ENCODE assay signal across 8 mouse cellular contexts in the genomic region with DNA sequence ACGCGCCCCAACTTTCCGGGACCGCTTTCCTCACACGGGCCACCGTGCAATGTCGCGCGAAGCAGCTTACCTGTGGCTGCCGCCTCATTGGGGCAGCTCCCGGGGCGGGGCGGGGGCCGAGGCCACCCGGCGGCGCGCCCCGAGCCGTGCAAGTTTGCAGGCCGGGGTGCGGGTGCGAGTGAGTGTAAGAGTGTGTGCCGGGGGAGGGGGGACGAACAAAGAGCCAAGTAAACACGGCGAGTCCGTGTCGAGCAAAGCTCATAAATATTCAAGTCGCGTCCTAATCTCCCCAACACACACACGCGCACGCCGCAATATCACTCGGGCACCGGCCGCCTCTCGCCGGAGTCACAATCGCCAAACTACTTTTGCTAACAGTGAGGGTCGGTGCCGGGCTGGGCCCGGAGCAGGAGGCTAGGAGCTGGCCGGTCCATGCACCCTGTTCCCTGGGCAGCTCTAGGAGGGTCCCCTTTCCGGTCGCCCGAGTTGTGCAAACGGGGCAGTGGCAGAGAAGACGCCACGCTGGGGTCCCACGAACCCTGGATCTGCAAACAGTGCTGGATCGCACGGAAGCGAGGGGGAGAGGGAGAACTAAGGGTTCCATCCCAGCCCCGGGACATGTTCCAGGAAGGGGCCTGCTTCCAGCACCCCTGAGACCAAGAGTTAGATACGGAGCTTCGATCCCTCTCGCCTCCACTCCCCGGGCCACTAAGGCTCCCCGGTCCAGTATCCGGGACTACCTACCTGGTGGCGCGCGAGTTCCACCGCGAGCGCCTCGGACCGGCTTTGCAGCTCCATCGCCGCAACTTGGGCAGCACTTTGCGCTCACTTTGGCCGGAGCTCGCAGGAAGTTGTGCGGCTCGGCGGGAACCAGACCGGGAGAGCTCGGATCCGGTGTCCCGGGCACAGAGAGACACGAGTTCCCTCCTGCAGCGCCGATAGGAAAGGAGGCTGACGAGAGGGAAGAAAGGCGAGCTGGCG. TPM values are rescaled to one million over a fixed set of nuclear protein-coding genes. Genes with fewer than 3 reads are reported as not detected.
A peak's percentile ranks its signal among the peaks of the same experiment; 100 is the strongest.
DNase-seq lines count a peak whose midpoint lies in the region; ATAC-seq and TF ChIP-seq lines count a peak whose summit lies in the region.

No protein-coding gene starts in this region.

- peak overlapping the region; percentile 88 for H3K9ac ChIP-seq in forebrain, embryonic 16.5 days (replicated peaks; ENCODE audit: low read depth, low read length)
- peak overlapping the region; percentile 72 for H3K9ac ChIP-seq in hindbrain, postnatal 0 days (replicated peaks; ENCODE audit: low read length)
- peak overlapping the region; percentile 78 for H3K9ac ChIP-seq in limb, embryonic 11.5 days (ENCODE audit: low read length)
- H3K9ac ChIP-seq in midbrain, embryonic 12.5 days (replicated peaks): peak overlapping the region; percentile 85

- no peaks in the 10 kb centered on the region for H3K36me3 ChIP-seq in forebrain, embryonic 16.5 days (ENCODE audit: control insufficient read depth, insufficient read depth)
- no peaks in the 10 kb centered on the region for H3K36me3 ChIP-seq in hindbrain, postnatal 0 days (ENCODE audit: insufficient read depth, low read length)
- no peaks in the 10 kb centered on the region for H3K36me3 ChIP-seq in limb, embryonic 11.5 days (ENCODE audit: control insufficient read depth, insufficient read depth, low read length)
- 0 out of 2 replicates have a peak, but pooled peaks cover 6% of the 10 kb centered on the region for H3K36me3 ChIP-seq in midbrain, embryonic 12.5 days

- no peaks in the 10 kb centered on the region for H3K27me3 ChIP-seq in forebrain, embryonic 16.5 days (replicated peaks; ENCODE audit: control insufficient read depth, insufficient read depth, low read length)
- H3K27me3 ChIP-seq in hindbrain, postnatal 0 days (ENCODE audit: insufficient read depth, low read length): no peaks in the 10 kb centered on the region
- H3K27me3 ChIP-seq in limb, embryonic 11.5 days (ENCODE audit: control insufficient read depth, insufficient read depth, low read length): peaks cover 5% of the 10 kb centered on the region; the same call in 1 of the 2 replicates
- peaks cover 19% of the 10 kb centered on the region for H3K27me3 ChIP-seq in midbrain, embryonic 12.5 days

- no peaks in the 10 kb centered on the region for H3K9me3 ChIP-seq in forebrain, embryonic 16.5 days (ENCODE audit: control insufficient read depth, low read length)
- H3K9me3 ChIP-seq in hindbrain, postnatal 0 days (ENCODE audit: low read length): no peaks in the 10 kb centered on the region
- H3K9me3 ChIP-seq in limb, embryonic 11.5 days (ENCODE audit: control insufficient read depth, low read length): no peaks in the 10 kb centered on the region
- H3K9me3 ChIP-seq in midbrain, embryonic 12.5 days: no peaks in the 10 kb centered on the region

- H3K4me1 ChIP-seq in forebrain, embryonic 16.5 days (replicated peaks; ENCODE audit: control insufficient read depth, insufficient read depth, low read length): peaks cover 33% of the 10 kb centered on the region
- H3K4me1 ChIP-seq in hindbrain, postnatal 0 days (ENCODE audit: insufficient read depth, low read length): peaks cover 20% of the 10 kb centered on the region; the same call in 1 of the 2 replicates
- H3K4me1 ChIP-seq in limb, embryonic 11.5 days (ENCODE audit: control insufficient read depth, insufficient read depth, low read length): peaks cover 11% of the 10 kb centered on the region; the same call in 1 of the 2 replicates
- peaks cover 35% of the 10 kb centered on the region for H3K4me1 ChIP-seq in midbrain, embryonic 12.5 days

- 0 out of 2 replicates have a peak, but pooled peaks have one; percentile 4 for TF ChIP-seq CTCF in hindbrain, postnatal 0 days (IDR thresholded peaks at IDR 0.05; ENCODE audit: low read depth)

- WGBS in forebrain, embryonic 16.5 days: under 1% methylated on average over 87 of the region's 88 CpGs
- under 1% methylated on average over 87 of the region's 88 CpGs for WGBS in hindbrain, postnatal 0 days
- WGBS in limb, embryonic 11.5 days: under 1% methylated on average over 83 of the region's 88 CpGs
- under 1% methylated on average over 84 of the region's 88 CpGs for WGBS in midbrain, embryonic 12.5 days

- H3K27ac ChIP-seq in forebrain, embryonic 16.5 days (ENCODE audit: low read length): peak overlapping the region; percentile 98
- peak overlapping the region; percentile 90 for H3K27ac ChIP-seq in hindbrain, postnatal 0 days
- H3K27ac ChIP-seq in limb, embryonic 11.5 days (replicated peaks; ENCODE audit: low read depth, low read length): peak overlapping the region; percentile 89
- peak overlapping the region; percentile 99 for H3K27ac ChIP-seq in midbrain, embryonic 12.5 days (replicated peaks)

- ATAC-seq in forebrain, embryonic 16.5 days: peak; percentile 8
- 0 out of 2 replicates have a peak, but pooled peaks have one; percentile 5 for ATAC-seq in hindbrain, postnatal 0 days
- ATAC-seq in limb, embryonic 11.5 days (ENCODE audit: insufficient number of reproducible peaks, low FRiP score, low TSS enrichment, low read depth): no peak
- ATAC-seq in midbrain, embryonic 12.5 days (ENCODE audit: low FRiP score, low read depth): peak; percentile 48

- peak; percentile 22 to 30 for DNase-seq in layer of hippocampus, adult 18-20 months (ENCODE audit: low spot score in 2 of 2)
- DNase-seq in layer of hippocampus, adult 9-10 months (ENCODE audit: low spot score): no peak
- DNase-seq in cerebellum, adult 18-20 months: peak; percentile 64 to 75
- DNase-seq in hindbrain, postnatal 0 days (ENCODE audit: low spot score): peak; percentile 75
- peak; percentile 77 for DNase-seq in limb, embryonic 11.5 days (ENCODE audit: low spot score)
- peak; percentile 47 for DNase-seq in right cerebral cortex, postnatal 4 days

- peak overlapping the region; percentile 74 for H3K4me2 ChIP-seq in forebrain, embryonic 16.5 days (ENCODE audit: low read length)
- H3K4me2 ChIP-seq in hindbrain, postnatal 0 days (ENCODE audit: low read depth, low read length): peak overlapping the region; percentile 99
- H3K4me2 ChIP-seq in limb, embryonic 11.5 days (ENCODE audit: low read depth, severe bottlenecking): peak overlapping the region; percentile 99
- peak overlapping the region; percentile 82 for H3K4me2 ChIP-seq in midbrain, embryonic 12.5 days (replicated peaks)

- H3K4me3 ChIP-seq in forebrain, embryonic 16.5 days (replicated peaks; ENCODE audit: low read length): peak overlapping the region; percentile 78
- peak overlapping the region; percentile 77 for H3K4me3 ChIP-seq in hindbrain, postnatal 0 days (ENCODE audit: low read length)
- peak overlapping the region; percentile 50 for H3K4me3 ChIP-seq in limb, embryonic 11.5 days (ENCODE audit: low read depth, low read length)
- H3K4me3 ChIP-seq in midbrain, embryonic 12.5 days: peak overlapping the region; percentile 93

RNA-seq across cellular contexts. Expression of a gene that starts 0.6 kb away (rescaled TPM):
- 10 to 100 TPM in 1 of 2 experiments, 1 to 10 TPM in 1; 9.9 to 11.1 TPM for total RNA-seq in layer of hippocampus, adult 18-20 months (2021)
- polyA plus RNA-seq in forebrain, embryonic 16.5 days (2015; fragmentation: Nextera tagmentation; extraction: Ambion mirVana): 9.7 and 10.2 TPM in 2 replicates
- 22.8 and 29.7 TPM in 2 replicates for total RNA-seq in hindbrain, postnatal 0 days (2014; rRNA removed)
- 2.2 and 2.5 TPM in 2 replicates for polyA plus RNA-seq in hindbrain, postnatal 0 days (2015; fragmentation: Nextera tagmentation; extraction: Ambion mirVana)
- polyA plus RNA-seq in limb, embryonic 11.5 days (2014; fragmentation: Nextera tagmentation; extraction: Ambion mirVana): 1.9 TPM in 2 replicates
- 21.6 and 22.3 TPM in 2 replicates for polyA plus RNA-seq in midbrain, embryonic 12.5 days (2016; fragmentation: Nextera tagmentation; extraction: Ambion mirVana)
